Mouse (Mus musculus) embryonic facial prominence, embryonic 12.5 days (tissue): Measurements from ENCODE around the gene 2310007B03Rik. TPM values are rescaled to one million over a fixed set of nuclear protein-coding genes. Genes with fewer than 3 reads are reported as not detected.

Experiments
- ATAC-seq: fragments of 200-750 bp; cut with Nextera tagmentation; 2 replicates; pipeline ENCODE4 v1.8.0; 2017; ENCODE audit not compliant: insufficient number of reproducible peaks, insufficient read depth, low FRiP score, low TSS enrichment
- H3K27ac ChIP-seq: fragments of 300-500 bp; sonication (generic); 2 replicates; pipeline ENCODE4 v1.5.1; 2016; ENCODE audit warnings: mild to moderate bottlenecking
- H3K27me3 ChIP-seq: fragments of 300-500 bp; sonication (generic); 2 replicates; pipeline ENCODE4 v1.6.1; 2016; ENCODE audit warnings: mild to moderate bottlenecking, moderate library complexity
- H3K36me3 ChIP-seq: fragments of 300-500 bp; sonication (generic); 2 replicates; pipeline ENCODE4 v1.6.1; 2016; ENCODE audit warnings: mild to moderate bottlenecking
- H3K4me1 ChIP-seq: fragments of 300-500 bp; sonication (generic); 2 replicates; pipeline ENCODE4 v1.6.1; 2016
- H3K4me2 ChIP-seq: fragments of 300-500 bp; sonication (generic); replicated peaks from 2 replicates; pipeline ENCODE4 v1.6.1; 2016; ENCODE audit warnings: mild to moderate bottlenecking, moderate library complexity
- H3K4me3 ChIP-seq: fragments of 300-500 bp; sonication (generic); 2 replicates; pipeline ENCODE4 v1.5.1; 2016; ENCODE audit warnings: mild to moderate bottlenecking
- H3K9ac ChIP-seq: fragments of 300-500 bp; sonication (generic); 2 replicates; pipeline ENCODE4 v1.6.1; 2016; ENCODE audit warnings: mild to moderate bottlenecking, moderate library complexity
- H3K9me3 ChIP-seq: fragments of 300-500 bp; sonication (generic); 2 replicates; pipeline ENCODE4 v1.6.1; 2016; ENCODE audit warnings: mild to moderate bottlenecking, moderate library complexity
- WGBS: fragments of 180-500 bp; shearing (Covaris S2); methylation state at CpG from one replicate; pipeline ENCODE4 v1.1.7; 2016; 5-methylcytosine and 5-hydroxymethylcytosine counted together
- polyA plus RNA-seq: library from polyadenylated mRNA; unstranded; fragments of >200 nt; fragmentation: Nextera tagmentation; extraction: Ambion mirVana; gene quantifications from 2 replicates; pipeline ENCODE4 v1.2.1, GENCODE M21; 2016

The 2310007B03Rik gene
- polyA plus RNA-seq, 1 experiment from 2014 or later = 0.09 TPM

DNA sequence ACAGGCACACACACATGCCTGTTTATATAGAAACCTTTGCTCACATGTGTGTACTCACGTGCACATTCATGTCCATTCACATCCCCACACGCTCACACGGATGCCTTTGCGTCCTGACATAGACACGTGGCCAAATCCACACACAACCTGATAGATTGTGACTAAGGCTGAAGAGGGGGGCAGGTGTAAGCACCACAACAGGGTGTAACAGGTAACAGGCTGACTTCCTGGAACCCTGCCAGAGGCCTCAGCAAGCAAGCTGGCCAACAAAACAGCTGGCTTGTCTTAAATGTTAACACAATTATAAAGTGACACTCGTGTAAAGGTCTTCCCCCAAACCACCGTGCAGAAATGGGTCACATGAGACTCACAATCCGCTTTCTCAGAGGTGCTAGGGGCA lies 1.8 kb downstream of the 2310007B03Rik start:
- Histone ChIP-seq H3K9me3 (no peaks in the 10 kb centered on the region), H3K27me3 (no peaks in the 10 kb centered on the region), H3K4me3 (no peak overlapping the region), H3K4me1 (no peaks in the 10 kb centered on the region), H3K36me3 (no peaks in the 10 kb centered on the region), H3K27ac (no peak overlapping the region), H3K4me2 (no peak overlapping the region), H3K9ac (no peak overlapping the region)
- 66% methylated on average over 8 of the region's 8 CpGs for WGBS
- no peak for ATAC-seq

DNA sequence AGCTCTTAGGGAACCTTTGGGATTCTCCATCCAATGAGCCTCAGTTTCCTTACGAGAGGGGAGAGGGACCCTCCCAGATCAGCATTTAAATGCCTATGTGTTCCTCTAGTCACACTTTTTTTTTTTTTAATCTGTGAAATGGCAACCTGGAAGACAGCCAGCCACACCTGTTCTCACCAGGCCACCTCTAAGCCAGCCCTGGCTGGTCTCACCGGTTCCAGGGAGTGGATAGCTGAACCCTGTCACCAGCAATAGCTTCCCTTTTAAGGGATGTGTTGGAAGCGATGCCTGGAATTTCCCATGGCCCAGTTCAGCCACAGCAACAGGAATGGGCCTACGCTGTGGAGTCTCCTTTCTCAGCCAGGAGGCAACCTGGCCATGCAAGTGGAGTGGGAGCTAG lies 3.2 kb downstream of the 2310007B03Rik start:
- ATAC-seq = no peak
- WGBS = 77% methylated on average over 4 of the region's 4 CpGs
- Histone ChIP-seq H3K27me3 (no peaks in the 10 kb centered on the region), H3K4me2 (no peak overlapping the region), H3K9me3 (no peaks in the 10 kb centered on the region), H3K4me3 (no peak overlapping the region), H3K36me3 (no peaks in the 10 kb centered on the region), H3K4me1 (no peaks in the 10 kb centered on the region), H3K27ac (no peak overlapping the region), H3K9ac (no peak overlapping the region)

DNA sequence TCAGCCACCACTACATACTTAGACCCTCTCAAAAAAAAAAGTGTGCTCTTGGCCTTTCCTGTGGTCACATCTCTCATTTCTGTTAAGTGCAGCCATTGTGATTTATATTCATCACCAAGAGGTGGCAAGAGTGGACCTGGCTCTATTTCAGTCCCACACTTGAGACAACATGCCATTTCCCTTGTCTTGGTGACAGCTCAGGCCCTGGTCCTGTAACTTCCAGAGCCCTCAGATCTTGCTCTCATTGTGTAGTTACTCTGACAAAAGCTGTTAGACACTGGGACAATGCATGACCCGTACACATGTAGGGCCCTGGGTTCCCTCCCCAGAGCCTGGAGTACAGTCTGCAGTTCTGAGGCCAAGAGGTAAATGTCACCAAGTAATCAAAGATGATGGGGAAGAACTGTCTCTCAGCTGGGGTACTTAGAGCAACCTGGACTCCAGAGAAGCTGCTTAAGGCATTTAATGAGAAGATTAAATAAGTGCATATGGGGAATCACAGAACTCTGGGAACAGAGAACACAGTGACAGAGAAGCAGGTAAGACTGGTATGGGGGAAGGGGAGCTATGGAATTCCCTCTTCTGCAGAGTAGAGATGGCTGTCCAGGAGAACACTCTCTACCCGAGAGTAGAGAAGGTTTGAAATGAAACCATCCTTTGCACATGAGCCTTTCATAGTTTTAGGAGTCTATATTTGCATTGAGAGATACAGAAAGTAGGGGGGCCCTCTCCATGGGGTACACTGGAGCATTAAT lies 9.7 kb downstream of the 2310007B03Rik start:
- Histone ChIP-seq H3K27ac (no peak overlapping the region), H3K9me3 (no peaks in the 10 kb centered on the region), H3K4me1 (no peaks in the 10 kb centered on the region), H3K4me2 (no peak overlapping the region), H3K4me3 (no peak overlapping the region), H3K27me3 (no peaks in the 10 kb centered on the region), H3K36me3 (no peaks in the 10 kb centered on the region), H3K9ac (no peak overlapping the region)
- WGBS = 74% methylated on average over 2 of the region's 2 CpGs
- no peak for ATAC-seq

DNA sequence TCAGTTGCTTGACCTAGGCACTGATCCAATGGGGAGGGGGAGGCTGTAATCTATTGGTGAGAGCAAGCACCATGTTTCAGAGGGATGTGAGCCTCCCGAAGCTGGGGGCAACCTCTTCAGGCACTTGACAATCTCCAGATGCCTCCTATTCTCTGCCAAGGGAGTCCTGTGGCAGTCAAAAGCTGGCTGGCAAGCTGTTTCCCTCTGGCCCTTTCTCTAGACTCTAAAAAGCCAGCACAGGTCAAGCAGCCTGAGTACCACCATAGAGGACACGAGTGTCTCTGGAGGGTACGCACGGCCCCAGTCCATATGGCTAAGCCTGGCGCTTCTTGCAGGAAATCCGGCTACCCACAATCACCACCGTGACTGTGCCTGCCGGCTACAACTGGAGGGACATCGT lies 16.6 kb downstream of the 2310007B03Rik start:
- WGBS = 77% methylated on average over 9 of the region's 9 CpGs
- H3K4me2 ChIP-seq = no peak overlapping the region
- no peaks in the 10 kb centered on the region for H3K27me3 ChIP-seq
- H3K4me3 ChIP-seq = no peak overlapping the region
- no peaks in the 10 kb centered on the region for H3K4me1 ChIP-seq
- no peak overlapping the region for H3K9ac ChIP-seq
- no peak for ATAC-seq
- H3K9me3 ChIP-seq = no peaks in the 10 kb centered on the region
- no peak overlapping the region for H3K27ac ChIP-seq
- H3K36me3 ChIP-seq = no peaks in the 10 kb centered on the region

DNA sequence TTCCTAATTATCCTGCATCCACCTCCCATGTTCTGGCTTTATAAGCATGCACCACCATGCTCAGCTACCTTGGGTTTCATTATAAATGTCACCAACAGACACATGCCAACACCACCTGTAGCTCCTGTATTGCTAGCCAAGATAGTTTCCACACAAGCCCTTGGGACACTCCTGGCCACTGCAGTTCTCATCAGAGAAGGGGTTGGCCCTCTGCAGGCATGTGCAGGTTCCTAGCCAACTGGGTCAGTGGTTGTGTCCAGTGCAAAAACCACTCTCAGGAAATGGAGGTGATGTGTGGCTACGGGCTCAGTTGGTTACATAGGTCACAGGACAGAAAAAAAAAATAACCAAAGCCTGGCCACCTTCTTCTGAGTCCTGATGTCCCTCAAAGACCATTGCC lies 17.9 kb downstream of the 2310007B03Rik start:
- Histone ChIP-seq H3K4me2 (no peak overlapping the region), H3K4me1 (no peaks in the 10 kb centered on the region), H3K27ac (no peak overlapping the region), H3K9me3 (no peaks in the 10 kb centered on the region), H3K4me3 (no peak overlapping the region), H3K9ac (no peak overlapping the region), H3K27me3 (no peaks in the 10 kb centered on the region), H3K36me3 (no peaks in the 10 kb centered on the region)
- ATAC-seq = no peak
- WGBS = 81% methylated on average over 1 of the region's 1 CpGs

DNA sequence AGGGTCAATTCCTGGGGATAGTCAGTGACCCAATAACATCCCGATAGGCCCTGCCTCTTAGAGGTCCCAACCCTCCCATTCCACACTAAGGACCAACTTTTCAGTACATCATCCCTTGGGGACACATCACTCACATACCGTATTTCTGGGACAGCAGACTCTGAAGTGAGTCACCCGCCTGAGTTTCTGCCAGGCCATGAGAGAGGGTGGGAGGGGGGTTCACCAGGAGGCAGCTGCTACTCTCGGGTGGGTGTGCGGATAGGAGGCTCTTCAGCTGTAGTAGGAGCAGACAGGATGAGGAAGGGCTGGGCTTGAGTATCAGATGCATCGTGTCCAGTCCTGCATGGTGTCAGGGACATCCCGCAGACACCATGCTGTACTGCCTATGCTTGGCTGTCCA lies 21.0 kb downstream of the 2310007B03Rik start:
- Histone ChIP-seq H3K4me2 (no peak overlapping the region), H3K36me3 (no peaks in the 10 kb centered on the region), H3K27ac (no peak overlapping the region), H3K27me3 (no peaks in the 10 kb centered on the region), H3K4me1 (no peaks in the 10 kb centered on the region), H3K9ac (no peak overlapping the region), H3K9me3 (no peaks in the 10 kb centered on the region), H3K4me3 (no peak overlapping the region)
- WGBS = 84% methylated on average over 7 of the region's 7 CpGs
- ATAC-seq = no peak

DNA sequence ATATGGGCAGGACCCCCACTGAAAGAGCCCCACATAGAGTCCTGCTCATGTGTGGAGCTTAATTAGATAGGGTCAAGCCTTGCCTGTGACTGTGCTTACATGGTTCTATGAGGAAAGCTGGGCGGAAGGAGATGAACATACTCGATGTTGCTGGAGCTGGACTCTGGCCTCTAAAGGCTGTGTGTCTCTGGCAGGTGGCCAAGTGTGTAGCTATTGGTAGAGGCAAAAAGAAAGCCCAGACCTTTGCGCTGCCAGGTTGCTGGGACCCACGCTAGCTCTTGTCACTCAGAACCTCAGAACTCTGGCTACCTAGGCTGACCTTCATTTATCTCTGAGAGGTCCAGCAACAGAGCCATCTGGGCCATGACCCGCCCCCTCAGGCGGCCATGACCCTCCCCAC lies 22.2 kb downstream of the 2310007B03Rik start:
- no peak overlapping the region for H3K4me2 ChIP-seq
- no peak for ATAC-seq
- H3K4me3 ChIP-seq = no peak overlapping the region
- no peak overlapping the region for H3K9ac ChIP-seq
- 82% methylated on average over 6 of the region's 6 CpGs for WGBS
- H3K27ac ChIP-seq = no peak overlapping the region
- H3K36me3 ChIP-seq = no peaks in the 10 kb centered on the region
- no peaks in the 10 kb centered on the region for H3K27me3 ChIP-seq
- H3K9me3 ChIP-seq = no peaks in the 10 kb centered on the region
- no peaks in the 10 kb centered on the region for H3K4me1 ChIP-seq

DNA sequence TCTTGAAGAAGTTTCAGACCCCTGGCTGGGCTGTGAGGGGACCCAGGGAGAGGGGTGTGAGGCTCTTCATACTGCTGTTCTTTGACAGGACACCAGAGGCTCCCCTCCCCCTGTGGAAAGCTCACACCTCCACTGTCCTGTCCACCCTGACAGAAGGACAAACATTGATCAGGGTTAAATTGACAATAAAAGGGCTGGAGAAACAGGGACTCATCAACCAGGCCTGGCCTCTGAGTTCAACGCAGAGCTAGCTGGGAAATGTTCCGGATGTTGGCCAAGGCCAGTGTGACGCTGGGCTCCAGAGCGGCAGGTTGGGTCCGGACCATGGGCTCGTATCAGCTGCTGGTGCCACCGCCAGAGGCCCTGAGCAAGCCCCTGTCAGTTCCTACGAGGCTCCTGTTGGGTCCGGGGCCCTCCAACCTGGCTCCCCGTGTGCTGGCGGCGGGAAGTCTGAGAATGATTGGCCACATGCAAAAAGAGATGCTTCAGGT lies 25.7 kb downstream of the 2310007B03Rik start, which contains the start of gene Agxt:
TSS of gene Agxt (plus strand) at position 205 of the 491 bp plus-strand sequence.
- no peaks in the 10 kb centered on the region for H3K9me3 ChIP-seq
- no peaks in the 10 kb centered on the region for H3K36me3 ChIP-seq
- no peak within 1 kb of the TSS for H3K27ac ChIP-seq
- no peaks in the 10 kb centered on the region; the same call in 1 of the 2 replicates for H3K27me3 ChIP-seq
- no peak for ATAC-seq
- H3K4me1 ChIP-seq = no peaks in the 10 kb centered on the region
- no peak within 1 kb of the TSS for H3K4me2 ChIP-seq
- 88% methylated on average over 12 of the region's 12 CpGs for WGBS
- no peak within 1 kb of the TSS for H3K9ac ChIP-seq
- no peak within 1 kb of the TSS for H3K4me3 ChIP-seq

DNA sequence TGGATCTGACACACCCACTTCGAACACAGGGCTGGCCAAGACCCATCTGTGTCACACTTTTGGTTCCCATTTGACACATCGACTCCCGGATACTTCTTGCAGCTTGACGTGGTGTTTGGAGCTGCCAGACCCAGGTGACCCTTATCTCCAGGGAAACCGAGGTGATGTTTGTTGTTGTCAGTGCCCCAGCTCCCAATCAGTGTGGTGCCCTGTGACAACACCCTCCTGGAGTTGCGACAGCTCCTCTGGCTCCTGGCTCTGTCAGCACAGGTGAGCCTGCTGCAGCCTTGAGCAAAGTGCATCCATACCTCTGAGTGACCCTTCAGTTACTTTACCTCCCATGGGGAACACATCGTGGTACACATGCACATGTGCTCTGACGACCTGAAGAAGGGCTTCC lies 28.1 kb downstream of the 2310007B03Rik start:
- WGBS = 66% methylated on average over 8 of the region's 8 CpGs
- H3K27ac ChIP-seq = no peak overlapping the region

DNA sequence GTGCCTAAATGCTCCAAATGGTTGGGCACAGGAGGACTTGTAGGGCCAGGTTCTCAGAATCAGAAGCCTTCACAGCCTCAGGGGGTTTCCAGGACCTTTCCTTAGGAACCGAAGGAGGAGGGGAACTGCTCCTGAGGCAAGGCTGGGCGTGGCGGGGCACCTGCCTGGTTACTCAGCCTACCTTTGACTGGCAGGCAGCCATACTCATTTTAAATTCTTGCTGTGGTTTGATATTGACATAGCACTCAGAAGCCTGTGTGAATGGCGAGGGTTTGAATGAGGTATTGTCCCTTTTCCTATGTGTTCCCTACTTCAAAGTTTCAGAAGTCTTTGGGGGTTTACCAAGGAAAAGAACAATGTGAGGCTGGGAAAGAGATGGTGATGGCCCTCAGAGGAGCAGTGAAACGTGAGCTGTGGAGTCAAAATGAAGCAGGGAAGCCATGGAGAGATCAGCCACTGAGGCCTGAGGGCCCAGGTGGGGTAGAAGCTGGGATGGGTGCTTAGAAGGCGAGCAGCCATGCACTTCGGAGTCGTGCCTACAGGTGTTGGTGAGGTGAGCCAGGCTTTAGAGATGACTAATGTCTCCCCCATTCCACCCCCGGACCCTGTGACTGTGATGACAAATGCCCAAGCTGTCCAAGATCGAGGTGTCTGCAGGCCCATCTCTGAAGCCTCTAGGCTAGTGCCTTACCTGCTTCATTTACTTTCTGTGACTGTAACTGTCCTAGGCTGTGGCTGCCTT lies 30.3 kb downstream of the 2310007B03Rik start:
- ATAC-seq = no peak

More for the DNA sequence above, 28.1 kb downstream of the 2310007B03Rik start:
- Histone ChIP-seq H3K9ac (no peak overlapping the region), H3K27me3 (no peaks in the 10 kb centered on the region; the same call in 1 of the 2 replicates), H3K9me3 (no peaks in the 10 kb centered on the region), H3K4me3 (no peak overlapping the region), H3K4me1 (peaks cover 6% of the 10 kb centered on the region; the same call in 1 of the 2 replicates), H3K36me3 (no peaks in the 10 kb centered on the region), H3K4me2 (no peak overlapping the region)
- no peak for ATAC-seq

DNA sequence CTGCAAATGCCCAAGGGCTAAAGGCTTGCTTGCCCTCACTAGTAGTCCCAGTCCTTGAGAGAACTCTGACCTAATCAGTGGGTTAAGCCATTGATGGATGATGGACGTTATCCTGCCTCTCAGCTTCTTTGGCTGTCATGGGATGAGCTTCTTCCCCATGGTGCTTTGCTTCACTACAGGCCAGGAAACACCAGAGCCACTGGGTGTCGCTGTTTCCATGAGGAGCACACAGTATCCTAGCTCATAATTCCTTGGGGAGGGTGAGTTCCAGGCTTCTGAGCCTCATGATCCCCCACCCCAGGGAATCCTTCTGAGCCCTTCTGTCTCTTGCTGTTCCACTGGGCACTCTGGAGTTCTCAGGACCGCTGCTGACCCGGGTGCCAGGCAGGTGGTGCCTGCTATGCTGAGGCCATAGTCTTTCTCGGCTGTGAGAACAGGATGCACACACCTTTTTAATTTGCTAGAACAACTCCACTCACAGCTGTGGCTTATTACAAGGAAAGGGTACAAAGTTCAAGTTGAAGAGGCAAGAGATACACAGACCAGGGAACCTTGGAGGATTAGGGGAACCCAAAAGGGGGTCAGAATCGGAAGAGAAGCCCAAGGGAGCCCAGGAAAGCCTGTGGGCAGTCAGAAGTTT lies 31.9 kb downstream of the 2310007B03Rik start:
- H3K27ac ChIP-seq = no peak overlapping the region
- 0 out of 2 replicates have a peak overlapping the region, but pooled peaks have one; percentile 1 for H3K4me2 ChIP-seq
- H3K4me3 ChIP-seq = no peak overlapping the region
- no peaks in the 10 kb centered on the region for H3K9me3 ChIP-seq
- H3K27me3 ChIP-seq = no peaks in the 10 kb centered on the region; the same call in 1 of the 2 replicates
- H3K4me1 ChIP-seq = peaks cover 6% of the 10 kb centered on the region; the same call in 1 of the 2 replicates
- H3K36me3 ChIP-seq = no peaks in the 10 kb centered on the region
- ATAC-seq = no peak
- WGBS = 16% methylated on average over 6 of the region's 6 CpGs
- H3K9ac ChIP-seq = no peak overlapping the region

More for the DNA sequence above, 30.3 kb downstream of the 2310007B03Rik start:
- Histone ChIP-seq H3K36me3 (no peaks in the 10 kb centered on the region), H3K27me3 (no peaks in the 10 kb centered on the region; the same call in 1 of the 2 replicates), H3K4me2 (no peak overlapping the region), H3K9me3 (no peaks in the 10 kb centered on the region), H3K4me3 (no peak overlapping the region), H3K27ac (no peak overlapping the region), H3K4me1 (peaks cover 6% of the 10 kb centered on the region; the same call in 1 of the 2 replicates), H3K9ac (no peak overlapping the region)
- 70% methylated on average over 10 of the region's 10 CpGs for WGBS
